Mouse (Mus musculus) small intestine, adult 2 months (tissue): ENCODE results near the gene Tnpo1.

Experiments used
- CTCF ChIP-seq: fragments of 200-500 bp; IDR thresholded peaks from 2 replicates; pipeline ENCODE4 v1.5.1; 2012; ENCODE audit warnings: low read depth, mild to moderate bottlenecking, control low read depth, inconsistent platforms, low read length, moderate library complexity, mixed read lengths; ENCODE audit not compliant: insufficient replicate concordance, insufficient read length; ENCODE audit errors: extremely low read depth
- POLR2A ChIP-seq: fragments of 200-500 bp; IDR thresholded peaks from 2 replicates; pipeline ENCODE4 v1.6.1; 2012; ENCODE audit warnings: low read depth, mild to moderate bottlenecking, control low read depth, inconsistent platforms, low read length, moderate library complexity

DNA sequence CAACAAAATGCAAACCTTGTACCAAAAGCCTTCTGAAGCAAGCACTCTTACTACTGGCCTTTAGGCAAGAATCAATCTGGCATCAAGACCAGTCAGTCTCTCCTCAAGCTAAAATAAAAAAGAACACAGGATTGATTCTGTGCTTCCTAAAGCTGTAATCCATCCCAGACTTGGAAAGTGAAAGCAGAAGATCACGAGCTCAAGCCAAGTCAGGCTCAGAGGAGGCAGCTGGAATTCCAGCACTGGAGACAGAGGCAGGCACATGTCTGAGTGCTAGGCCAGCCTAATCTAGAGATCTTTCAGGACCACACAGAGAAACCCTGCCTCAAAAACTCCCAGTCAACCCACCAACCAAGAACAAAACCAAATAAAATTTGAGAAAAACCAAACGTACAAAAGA, 45.8 kb downstream of the Tnpo1 start:
- TF ChIP-seq CTCF (no peak), POLR2A (no peak)
